Mouse (Mus musculus) kidney, postnatal 14 days (tissue): Measurements from ENCODE around the gene Atp6v1g2.

ENCODE experiments used
- DNase-seq: peaks from one replicate; pipeline ENCODE4 v3.0.0; 2022; ENCODE audit warnings: mixed read lengths

The Atp6v1g2 gene

GRCm38 (mm10) chr17:35240384-35241304, 7.2 kb downstream of the Atp6v1g2 start:
- no peak for DNase-seq

- DNase-seq = peak; percentile 97
These were observed 8.0 kb downstream of the Atp6v1g2 start, which contains the start of gene Ddx39b for GRCm38 (mm10) chr17:35241305-35242014. Ddx39b (plus strand) TSS chr17:35241746.

- DNase-seq = peak; percentile 88
These were observed 8.8 kb downstream of the Atp6v1g2 start for GRCm38 (mm10) chr17:35242015-35242941.

GRCm38 (mm10) chr17:35243086-35243485, 9.6 kb downstream of the Atp6v1g2 start:
- DNase-seq = peak; percentile 67

- DNase-seq = no peak
These were observed 11.5 kb downstream of the Atp6v1g2 start for GRCm38 (mm10) chr17:35244999-35245398.

- DNase-seq = no peak
These were observed 12.5 kb downstream of the Atp6v1g2 start for GRCm38 (mm10) chr17:35245731-35246623.

GRCm38 (mm10) chr17:35247144-35247543, 13.7 kb downstream of the Atp6v1g2 start:
- no peak for DNase-seq

- no peak for DNase-seq
These were observed 15.5 kb downstream of the Atp6v1g2 start for GRCm38 (mm10) chr17:35248986-35249385.

GRCm38 (mm10) chr17:35249451-35250197, 16.2 kb downstream of the Atp6v1g2 start:
- no peak for DNase-seq

- DNase-seq = no peak
These were observed 17.1 kb downstream of the Atp6v1g2 start for GRCm38 (mm10) chr17:35250348-35251120.

- no peak for DNase-seq
These were observed 17.8 kb downstream of the Atp6v1g2 start for GRCm38 (mm10) chr17:35251162-35251719.

- no peak for DNase-seq
These were observed 18.5 kb downstream of the Atp6v1g2 start for GRCm38 (mm10) chr17:35251981-35252380.

GRCm38 (mm10) chr17:35252619-35253292, 19.3 kb downstream of the Atp6v1g2 start:
- no peak for DNase-seq

- no peak for DNase-seq
These were observed 20.0 kb downstream of the Atp6v1g2 start for GRCm38 (mm10) chr17:35253293-35254093.

GRCm38 (mm10) chr17:35254241-35255098, 21.0 kb downstream of the Atp6v1g2 start:
- peak; percentile 70 for DNase-seq

GRCm38 (mm10) chr17:35255301-35255700, 21.8 kb downstream of the Atp6v1g2 start:
- DNase-seq = no peak

GRCm38 (mm10) chr17:35255704-35256103, 22.2 kb downstream of the Atp6v1g2 start:
- DNase-seq = no peak
